Mouse (Mus musculus): Measurements from ENCODE around the gene Zc3h18. TPM values are rescaled to one million over a fixed set of nuclear protein-coding genes. Genes with fewer than 3 reads are reported as not detected.

Zc3h18 gene
- total and polyA plus RNA-seq, 2 experiments from 2014 or later = 25.3 to 25.6 TPM

GRCm38 (mm10) chr8:122427607-122428006 lies 51.2 kb downstream of the Zc3h18 start:
- ATAC-seq = no peak
- no peak for TF ChIP-seq CTCF (IDR thresholded peaks at IDR 0.05; ENCODE audit: low read depth)
- H3K4me1 ChIP-seq (ENCODE audit: insufficient read depth, low read length) = peaks cover 9% of the 10 kb centered on the region; the same call in 1 of the 2 replicates
- H3K9me3 ChIP-seq (ENCODE audit: low read length) = no peaks in the 10 kb centered on the region
- no peak overlapping the region for H3K9ac ChIP-seq (replicated peaks; ENCODE audit: low read length)
- no peak overlapping the region for H3K4me2 ChIP-seq (ENCODE audit: low read depth, low read length)
- no peak for DNase-seq (ENCODE audit: low spot score)
- H3K36me3 ChIP-seq (ENCODE audit: insufficient read depth, low read length) = no peaks in the 10 kb centered on the region
- H3K27ac ChIP-seq = no peak overlapping the region
- 82% methylated on average over 7 of the region's 7 CpGs for WGBS
- H3K27me3 ChIP-seq (ENCODE audit: insufficient read depth, low read length) = no peaks in the 10 kb centered on the region
- H3K4me3 ChIP-seq (ENCODE audit: low read length) = no peak overlapping the region

GRCm38 (mm10) chr8:122428163-122428562 lies 51.8 kb downstream of the Zc3h18 start:
- no peak overlapping the region for H3K9ac ChIP-seq (replicated peaks; ENCODE audit: low read length)
- WGBS = 92% methylated on average over 9 of the region's 9 CpGs
- no peak for TF ChIP-seq CTCF (IDR thresholded peaks at IDR 0.05; ENCODE audit: low read depth)
- no peak overlapping the region for H3K27ac ChIP-seq
- H3K4me3 ChIP-seq (ENCODE audit: low read length) = no peak overlapping the region
- ATAC-seq (no peak), DNase-seq (ENCODE audit: low spot score) (no peak)
- H3K9me3 ChIP-seq (ENCODE audit: low read length) = no peaks in the 10 kb centered on the region
- no peaks in the 10 kb centered on the region for H3K36me3 ChIP-seq (ENCODE audit: insufficient read depth, low read length)
- H3K4me1 ChIP-seq (ENCODE audit: insufficient read depth, low read length) = peaks cover 10% of the 10 kb centered on the region; the same call in 1 of the 2 replicates
- H3K27me3 ChIP-seq (ENCODE audit: insufficient read depth, low read length) = no peaks in the 10 kb centered on the region
- no peak overlapping the region for H3K4me2 ChIP-seq (ENCODE audit: low read depth, low read length)

- Histone ChIP-seq H3K27me3 (ENCODE audit: insufficient read depth, low read length) (no peaks in the 10 kb centered on the region), H3K27ac (no peak overlapping the region), H3K9me3 (ENCODE audit: low read length) (no peaks in the 10 kb centered on the region), H3K4me1 (ENCODE audit: insufficient read depth, low read length) (peaks cover 10% of the 10 kb centered on the region; the same call in 1 of the 2 replicates), H3K36me3 (ENCODE audit: insufficient read depth, low read length) (peaks cover 15% of the 10 kb centered on the region; the same call in 1 of the 2 replicates), H3K4me2 (ENCODE audit: low read depth, low read length) (no peak overlapping the region), H3K9ac (replicated peaks; ENCODE audit: low read length) (no peak overlapping the region), H3K4me3 (ENCODE audit: low read length) (no peak overlapping the region)
- DNase-seq (ENCODE audit: low spot score) = no peak
- no peak for ATAC-seq
- TF ChIP-seq CTCF (IDR thresholded peaks at IDR 0.05; ENCODE audit: low read depth) = no peak
- WGBS = 84% methylated on average over 10 of the region's 10 CpGs
Measured at GRCm38 (mm10) chr8:122430058-122430636, 53.7 kb downstream of the Zc3h18 start.

GRCm38 (mm10) chr8:122430646-122431045 lies 54.2 kb downstream of the Zc3h18 start:
- ATAC-seq (no peak), DNase-seq (ENCODE audit: low spot score) (no peak)
- H3K4me3 ChIP-seq (ENCODE audit: low read length) = no peak overlapping the region
- no peak overlapping the region for H3K9ac ChIP-seq (replicated peaks; ENCODE audit: low read length)
- H3K4me2 ChIP-seq (ENCODE audit: low read depth, low read length) = no peak overlapping the region
- no peak overlapping the region for H3K27ac ChIP-seq
- H3K36me3 ChIP-seq (ENCODE audit: insufficient read depth, low read length) = peaks cover 15% of the 10 kb centered on the region; the same call in 1 of the 2 replicates
- peaks cover 10% of the 10 kb centered on the region; the same call in 1 of the 2 replicates for H3K4me1 ChIP-seq (ENCODE audit: insufficient read depth, low read length)
- WGBS = 75% methylated on average over 3 of the region's 3 CpGs
- TF ChIP-seq CTCF (IDR thresholded peaks at IDR 0.05; ENCODE audit: low read depth) = no peak
- H3K27me3 ChIP-seq (ENCODE audit: insufficient read depth, low read length) = no peaks in the 10 kb centered on the region
- no peaks in the 10 kb centered on the region for H3K9me3 ChIP-seq (ENCODE audit: low read length)

GRCm38 (mm10) chr8:122431694-122432442 lies 55.5 kb downstream of the Zc3h18 start:
- ATAC-seq = 0 out of 2 replicates have a peak, but pooled peaks have one; percentile 4
- 40% methylated on average over 18 of the region's 18 CpGs for WGBS

GRCm38 (mm10) chr8:122432443-122433268 lies 56.2 kb downstream of the Zc3h18 start, which contains the start of gene Cyba:
Gene Cyba (minus strand): TSS chr8:122432930.
- peaks cover 22% of the 10 kb centered on the region; the same call in 1 of the 2 replicates for H3K36me3 ChIP-seq (ENCODE audit: insufficient read depth, low read length)
- H3K9ac ChIP-seq (replicated peaks; ENCODE audit: low read length) = peak within 1 kb of the TSS; percentile 31; the same call in 1 of the 2 replicates
- peak within 1 kb of the TSS; percentile 52 for H3K4me2 ChIP-seq (ENCODE audit: low read depth, low read length)
- H3K4me1 ChIP-seq (ENCODE audit: insufficient read depth, low read length) = peaks cover 10% of the 10 kb centered on the region; the same call in 1 of the 2 replicates
- ATAC-seq = peak; percentile 45
- 8% methylated on average over 44 of the region's 45 CpGs for WGBS
- peak within 1 kb of the TSS; percentile 22; the same call in 1 of the 2 replicates for H3K27ac ChIP-seq
- peak; percentile 47 for DNase-seq (ENCODE audit: low spot score)
- TF ChIP-seq CTCF (IDR thresholded peaks at IDR 0.05; ENCODE audit: low read depth) = no peak
- H3K9me3 ChIP-seq (ENCODE audit: low read length) = no peaks in the 10 kb centered on the region
- H3K4me3 ChIP-seq (ENCODE audit: low read length) = peak within 1 kb of the TSS; percentile 26
- no peaks in the 10 kb centered on the region for H3K27me3 ChIP-seq (ENCODE audit: insufficient read depth, low read length)

More at GRCm38 (mm10) chr8:122431694-122432442, 55.5 kb downstream of the Zc3h18 start:
- H3K9ac ChIP-seq (replicated peaks; ENCODE audit: low read length) = peak overlapping the region; percentile 31; the same call in 1 of the 2 replicates
- TF ChIP-seq CTCF (IDR thresholded peaks at IDR 0.05; ENCODE audit: low read depth) = no peak
- peak overlapping the region; percentile 22; the same call in 1 of the 2 replicates for H3K27ac ChIP-seq
- peak overlapping the region; percentile 26 for H3K4me3 ChIP-seq (ENCODE audit: low read length)
- peaks cover 10% of the 10 kb centered on the region; the same call in 1 of the 2 replicates for H3K4me1 ChIP-seq (ENCODE audit: insufficient read depth, low read length)
- DNase-seq (ENCODE audit: low spot score) = peak; percentile 26
- peaks cover 22% of the 10 kb centered on the region; the same call in 1 of the 2 replicates for H3K36me3 ChIP-seq (ENCODE audit: insufficient read depth, low read length)
- no peaks in the 10 kb centered on the region for H3K9me3 ChIP-seq (ENCODE audit: low read length)
- H3K4me2 ChIP-seq (ENCODE audit: low read depth, low read length) = peak overlapping the region; percentile 52
- no peaks in the 10 kb centered on the region for H3K27me3 ChIP-seq (ENCODE audit: insufficient read depth, low read length)
